Mouse (Mus musculus) stomach, postnatal 0 days (tissue): Measurements from ENCODE around the gene Clec2h. TPM values are rescaled to one million over a fixed set of nuclear protein-coding genes. Genes with fewer than 3 reads are reported as not detected.
"Not testable (repeated sequence)": the region's sequence is repeated elsewhere in the genome, so short reads cannot be mapped to it uniquely, and the experiment has no call there.

Experiments
- ATAC-seq: fragments of 200-750 bp; cut with Nextera tagmentation; 2 replicates; pipeline ENCODE4 v1.8.0; 2017; ENCODE audit not compliant: low FRiP score, low TSS enrichment
- DNase-seq: peaks from one replicate; pipeline ENCODE4 v3.0.0-alpha.2; 2016; ENCODE audit warnings: low spot score
- H3K27ac ChIP-seq: fragments of 300-500 bp; sonication (generic); replicated peaks from 2 replicates; pipeline ENCODE4 v1.5.1; 2014; ENCODE audit warnings: mild to moderate bottlenecking, control low read depth
- H3K27me3 ChIP-seq: fragments of 300-500 bp; sonication (generic); 2 replicates; pipeline ENCODE4 v1.6.1; 2014; ENCODE audit warnings: low read length; ENCODE audit not compliant: control insufficient read depth, insufficient read depth
- H3K36me3 ChIP-seq: fragments of 300-500 bp; sonication (generic); 2 replicates; pipeline ENCODE4 v1.6.1; 2014; ENCODE audit warnings: low read length, mixed read lengths; ENCODE audit not compliant: control insufficient read depth, insufficient read depth
- H3K4me1 ChIP-seq: fragments of 300-500 bp; sonication (generic); replicated peaks from 2 replicates; pipeline ENCODE4 v1.6.1; 2014; ENCODE audit warnings: antibody characterized with exemption; ENCODE audit not compliant: control insufficient read depth, insufficient read depth
- H3K4me2 ChIP-seq: fragments of 300-500 bp; sonication (generic); replicated peaks from 2 replicates; pipeline ENCODE4 v1.6.1; 2014; ENCODE audit warnings: low read depth, mild to moderate bottlenecking, control low read depth, moderate library complexity
- H3K4me3 ChIP-seq: fragments of 300-500 bp; sonication (generic); 2 replicates; pipeline ENCODE4 v1.5.1; 2014; ENCODE audit warnings: low read depth, low read length, control low read depth
- H3K9ac ChIP-seq: fragments of 300-500 bp; sonication (generic); 2 replicates; pipeline ENCODE4 v1.6.1; 2014; ENCODE audit warnings: mild to moderate bottlenecking, low read length, control low read depth, mixed read lengths
- H3K9me3 ChIP-seq: fragments of 300-500 bp; sonication (generic); 2 replicates; pipeline ENCODE4 v1.6.1; 2016; ENCODE audit warnings: low read length; ENCODE audit not compliant: control insufficient read depth
- CTCF ChIP-seq: IDR thresholded peaks from 2 replicates; pipeline ENCODE4 v1.5.1; 2016; ENCODE audit warnings: antibody characterized with exemption, low read depth, mild to moderate bottlenecking, moderate library complexity
- EP300 ChIP-seq: optimal IDR thresholded peaks from 2 replicates; pipeline ENCODE3; 2016; ENCODE audit warnings: antibody characterized with exemption
- WGBS: fragments of 180-500 bp; shearing (Covaris S2); extraction: QIAGEN DNeasy Blood & Tissue Kit; methylation state at CpG from one replicate; pipeline ENCODE4 v1.1.7; 2014; 5-methylcytosine and 5-hydroxymethylcytosine counted together
- polyA plus RNA-seq: library from polyadenylated mRNA; unstranded; fragments of >200 nt; fragmentation: Nextera tagmentation; extraction: Ambion mirVana; gene quantifications from 2 replicates; pipeline ENCODE4 v1.2.1, GENCODE M21; 2015

Gene Clec2h
- polyA plus RNA-seq, 1 experiment from 2014 or later: 0.12 TPM

DNA sequence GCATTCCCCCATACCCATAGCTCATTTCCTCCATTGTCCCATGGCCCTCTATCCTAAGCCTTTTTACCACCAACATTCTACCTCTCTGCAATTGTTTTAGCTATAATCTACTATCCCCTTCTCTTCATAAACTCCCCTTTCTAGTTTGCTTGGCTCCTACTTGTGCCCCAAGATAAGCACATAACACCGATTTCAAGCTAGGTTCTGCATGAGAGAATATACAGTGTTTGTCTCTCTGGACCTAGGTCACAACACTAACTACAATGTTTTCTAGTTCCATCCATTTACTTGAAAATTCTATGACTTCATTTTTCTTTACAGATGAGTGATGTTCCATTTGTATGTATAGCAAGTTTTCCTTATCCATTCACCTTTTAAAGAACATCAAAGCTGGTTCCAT lies 21.5 kb upstream of the Clec2h start:
- Histone ChIP-seq H3K27me3 (no peaks in the 10 kb centered on the region), H3K9ac (no peak overlapping the region), H3K4me1 (no peaks in the 10 kb centered on the region), H3K4me3 (no peak overlapping the region), H3K36me3 (no peaks in the 10 kb centered on the region), H3K9me3 (no peaks in the 10 kb centered on the region), H3K27ac (no peak overlapping the region), H3K4me2 (no peak overlapping the region)
- TF ChIP-seq CTCF: no peak
- TF ChIP-seq EP300: no peak
- WGBS: 94% methylated on average over 1 of the region's 1 CpGs
- no peak for DNase-seq
- ATAC-seq: no peak

DNA sequence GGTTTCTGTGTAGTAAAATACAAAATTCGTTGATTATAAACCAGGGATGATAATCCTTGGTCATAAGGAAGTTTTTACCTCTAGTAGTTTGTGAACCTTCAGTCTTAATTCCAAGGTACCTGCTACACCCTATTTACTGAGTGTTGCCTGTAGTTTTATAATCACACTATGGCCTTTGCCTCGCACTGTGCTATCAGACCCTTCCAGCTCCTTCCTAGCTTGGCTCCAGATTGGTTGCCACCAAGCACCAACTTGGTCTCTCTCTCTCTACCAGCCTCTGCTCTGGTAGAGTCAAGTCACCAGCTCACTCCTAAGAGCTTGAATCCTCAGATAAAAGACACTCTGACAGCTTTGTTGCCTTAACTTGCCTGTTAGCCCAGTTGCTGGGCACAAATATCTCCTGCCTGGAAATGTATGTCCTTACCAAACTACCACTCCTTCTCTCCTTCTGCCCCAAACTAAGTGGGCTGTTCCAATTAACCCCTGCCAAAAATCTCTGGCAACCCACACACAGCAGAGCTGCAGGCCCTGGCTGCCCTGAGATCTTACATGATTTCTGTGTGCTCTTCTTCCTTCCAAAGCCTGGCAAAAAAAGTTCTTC lies 21.0 kb upstream of the Clec2h start:
- H3K4me1 ChIP-seq: no peaks in the 10 kb centered on the region
- no peak overlapping the region for H3K9ac ChIP-seq
- DNase-seq: no peak
- H3K4me2 ChIP-seq: no peak overlapping the region
- no peaks in the 10 kb centered on the region for H3K27me3 ChIP-seq
- no peak for ATAC-seq
- no peak overlapping the region for H3K27ac ChIP-seq
- no peaks in the 10 kb centered on the region for H3K36me3 ChIP-seq
- H3K9me3 ChIP-seq: no peaks in the 10 kb centered on the region
- TF ChIP-seq EP300: no peak
- no peak for TF ChIP-seq CTCF
- no peak overlapping the region for H3K4me3 ChIP-seq
- 65% methylated on average over 2 of the region's 2 CpGs for WGBS

DNA sequence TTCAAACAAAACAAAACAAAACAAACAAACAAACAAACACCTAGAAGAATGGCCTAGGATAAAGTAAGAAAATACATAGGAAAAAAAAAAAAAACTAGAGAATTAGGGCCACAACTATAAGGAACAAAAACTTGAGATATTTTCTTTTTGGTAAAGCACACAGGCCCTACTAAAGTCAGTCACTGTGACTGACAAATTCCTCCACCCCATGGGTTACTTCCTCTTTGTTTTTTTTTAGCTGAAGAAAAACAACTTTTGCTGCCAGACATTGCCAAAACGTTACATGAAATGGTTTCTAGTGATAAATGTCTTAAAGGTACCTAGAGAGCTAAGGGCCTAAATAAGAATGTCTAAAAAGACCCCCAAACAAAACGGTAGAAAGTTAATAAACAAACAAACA lies 18.2 kb upstream of the Clec2h start:
- H3K4me1 ChIP-seq: no peaks in the 10 kb centered on the region
- 67% methylated on average over 2 of the region's 2 CpGs for WGBS
- no peak overlapping the region for H3K27ac ChIP-seq
- ATAC-seq (no peak), DNase-seq (no peak)
- H3K4me3 ChIP-seq: no peak overlapping the region
- no peaks in the 10 kb centered on the region for H3K9me3 ChIP-seq
- TF ChIP-seq EP300 (no peak), CTCF (no peak)
- H3K27me3 ChIP-seq: no peaks in the 10 kb centered on the region
- no peak overlapping the region for H3K4me2 ChIP-seq
- H3K36me3 ChIP-seq: no peaks in the 10 kb centered on the region
- H3K9ac ChIP-seq: no peak overlapping the region

DNA sequence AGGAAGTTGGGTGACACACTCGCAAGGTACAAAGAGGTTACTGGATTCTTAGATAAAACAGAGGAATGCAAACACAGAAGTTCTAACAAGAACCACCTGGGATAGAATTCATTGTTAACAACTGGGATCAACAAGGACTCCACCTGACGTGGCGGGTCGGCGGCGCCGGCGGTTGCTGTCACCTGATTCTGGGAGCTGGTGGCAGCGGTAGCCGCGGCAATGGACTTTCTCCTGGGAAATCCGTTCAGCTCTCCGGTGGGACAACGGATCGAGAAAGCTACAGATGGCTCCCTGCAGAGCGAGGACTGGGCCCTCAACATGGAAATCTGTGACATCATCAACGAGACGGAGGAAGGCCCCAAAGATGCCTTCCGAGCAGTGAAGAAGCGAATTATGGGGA lies 17.5 kb upstream of the Clec2h start:
- H3K36me3 ChIP-seq, H3K9ac ChIP-seq, H3K27me3 ChIP-seq, H3K4me2 ChIP-seq, H3K4me3 ChIP-seq, DNase-seq, ATAC-seq, H3K4me1 ChIP-seq, H3K27ac ChIP-seq, H3K9me3 ChIP-seq: not testable (repeated sequence)
- WGBS: 96% methylated on average over 20 of the region's 20 CpGs

DNA sequence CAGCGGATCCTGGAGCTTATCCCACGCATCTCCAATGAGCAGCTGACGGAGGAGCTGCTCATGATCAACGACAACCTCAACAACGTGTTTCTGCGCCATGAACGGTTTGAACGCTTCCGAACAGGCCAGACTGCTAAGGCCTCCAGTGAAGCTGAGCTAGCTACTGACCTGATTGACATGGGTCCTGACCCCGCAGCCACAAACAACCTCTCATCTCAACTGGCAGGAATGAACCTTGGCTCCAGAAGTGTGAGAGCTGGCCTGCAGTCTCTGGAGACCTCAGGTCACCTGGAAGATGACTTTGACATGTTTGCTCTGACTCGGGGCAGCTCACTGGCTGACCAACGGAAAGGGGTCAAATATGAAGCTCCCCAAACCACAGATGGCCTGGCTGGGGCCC lies 16.5 kb upstream of the Clec2h start:
- not testable (repeated sequence) for H3K9me3 ChIP-seq, H3K4me1 ChIP-seq, H3K36me3 ChIP-seq, H3K27me3 ChIP-seq, ATAC-seq, H3K4me2 ChIP-seq, H3K4me3 ChIP-seq, H3K27ac ChIP-seq, H3K9ac ChIP-seq, DNase-seq
- WGBS: 87% methylated on average over 12 of the region's 12 CpGs

DNA sequence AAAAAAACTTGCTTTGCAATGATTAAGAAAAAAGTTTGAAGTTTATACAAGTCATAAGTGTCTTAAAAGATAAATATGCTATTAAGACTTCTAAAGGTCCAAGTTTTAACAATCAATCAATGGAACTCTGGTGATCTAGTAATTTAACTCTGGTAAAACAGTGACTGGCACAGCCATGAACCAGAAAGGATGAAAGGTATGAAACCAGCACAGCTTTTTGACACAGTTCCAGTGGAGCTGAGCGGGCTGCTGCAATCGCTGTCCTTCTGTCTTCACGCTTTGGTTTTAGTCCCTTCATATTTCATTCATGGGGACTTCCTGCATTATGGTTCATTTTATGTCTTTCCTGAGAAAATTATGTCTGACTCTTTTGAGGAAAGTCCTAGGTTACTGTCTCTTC lies 12.5 kb upstream of the Clec2h start:
- ATAC-seq: no peak
- 68% methylated on average over 3 of the region's 3 CpGs for WGBS
- H3K27ac ChIP-seq: no peak overlapping the region
- H3K9me3 ChIP-seq: no peaks in the 10 kb centered on the region
- no peaks in the 10 kb centered on the region for H3K36me3 ChIP-seq
- no peak for TF ChIP-seq CTCF
- no peak for TF ChIP-seq EP300
- no peaks in the 10 kb centered on the region for H3K27me3 ChIP-seq
- no peak overlapping the region for H3K4me3 ChIP-seq
- no peak overlapping the region for H3K9ac ChIP-seq
- no peaks in the 10 kb centered on the region for H3K4me1 ChIP-seq
- DNase-seq: no peak
- H3K4me2 ChIP-seq: no peak overlapping the region
